Mouse (Mus musculus): ENCODE results near the gene Wwp2. TPM values are rescaled to one million over a fixed set of nuclear protein-coding genes. Genes with fewer than 3 reads are reported as not detected.

Gene Wwp2
- total RNA-seq, 1 experiment, result 49.2 TPM

- no peaks in the 10 kb centered on the region for H3K36me3 ChIP-seq (ENCODE audit: control insufficient read depth, insufficient read depth, low read length, poor library complexity, severe bottlenecking)
- H3K27ac ChIP-seq (ENCODE audit: insufficient read depth, low read depth, low read length, poor library complexity, severe bottlenecking), result no peak overlapping the region
- no peak for TF ChIP-seq HCFC1 (IDR thresholded peaks at IDR 0.05; ENCODE audit: borderline replicate concordance, insufficient read depth, low read length)
- no peak for TF ChIP-seq ZC3H11A (IDR thresholded peaks at IDR 0.05; ENCODE audit: borderline replicate concordance, low read depth, low read length)
- TF ChIP-seq ZNF384 (IDR thresholded peaks at IDR 0.05; ENCODE audit: low read depth, low read length), result no peak
- no peak for TF ChIP-seq CHD2 (IDR thresholded peaks at IDR 0.05; ENCODE audit: low read depth, low read length)
- no peak for TF ChIP-seq MAFK (IDR thresholded peaks at IDR 0.05; ENCODE audit: insufficient read depth, low read depth, low read length)
- in situ Hi-C loops (cut with MboI; ENCODE audit: low sequenced_read_pairs in 2 of 2, unreplicated experiment in 2 of 2), result loop anchor here in 1 of 2 experiments (10.0 kb wide), 1 partner anchor 126 kb away; no protein-coding TSS in a partner anchor
- no peak overlapping the region for H3K9ac ChIP-seq (ENCODE audit: insufficient read depth, low read depth, low read length, poor library complexity, severe bottlenecking)
- no peak for DNase-seq (ENCODE audit: low read depth, low spot score)
- no peaks in the 10 kb centered on the region for H3K4me1 ChIP-seq (ENCODE audit: control insufficient read depth in 2 of 2, insufficient read depth in 2 of 2, low read length in 2 of 2, poor library complexity in 1 of 2)
- no peak overlapping the region for H3K4me3 ChIP-seq (ENCODE audit: insufficient read depth in 1 of 2, low read depth in 1 of 2, low read length in 2 of 2, poor library complexity in 1 of 2, severe bottlenecking in 1 of 2)
- no peaks in the 10 kb centered on the region for H3K9me3 ChIP-seq (ENCODE audit: control insufficient read depth, insufficient read depth, low read depth, low read length)
These were observed 134.9 kb downstream of the Wwp2 start for GRCm38 (mm10) chr8:107571046-107571445.

DNA sequence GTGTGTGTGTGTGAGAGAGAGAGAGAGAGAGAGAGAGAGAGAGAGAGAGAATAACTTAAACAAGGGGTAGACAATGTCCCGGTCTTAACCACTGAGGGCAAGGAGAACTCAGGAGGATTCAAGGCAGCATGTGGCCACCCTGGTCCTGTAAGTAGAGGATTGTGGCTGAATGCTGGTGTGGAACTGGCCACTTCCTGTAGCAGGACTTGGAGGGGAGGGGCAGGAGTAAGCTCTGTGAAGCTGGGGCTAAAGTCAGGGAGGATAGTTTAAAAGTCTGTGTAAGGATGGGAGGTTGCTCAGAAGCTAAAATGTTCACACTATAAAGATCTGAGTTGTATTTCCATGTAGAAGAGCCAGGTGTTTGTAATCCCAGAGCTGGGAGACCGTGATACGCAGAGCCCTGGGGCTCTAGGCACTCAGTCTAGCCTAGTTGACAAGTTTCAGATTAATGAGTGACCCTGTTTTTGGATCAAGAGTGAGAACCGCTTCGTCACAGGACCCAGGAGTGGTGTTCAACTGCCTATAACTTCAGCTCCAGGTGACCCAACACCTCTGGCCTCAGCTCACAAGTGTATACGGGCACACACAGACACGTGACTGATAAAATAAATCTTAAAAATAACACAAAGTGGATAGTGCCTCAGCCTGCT is 135.4 kb downstream of the Wwp2 start:
- in situ Hi-C loops (cut with MboI; ENCODE audit: low sequenced_read_pairs in 2 of 2, unreplicated experiment in 2 of 2), result loop anchor here in 1 of 2 experiments (10.0 kb wide), 1 partner anchor 127 kb away; no protein-coding TSS in a partner anchor
- no peaks in the 10 kb centered on the region for H3K36me3 ChIP-seq (ENCODE audit: control insufficient read depth, insufficient read depth, low read length, poor library complexity, severe bottlenecking)
- H3K9ac ChIP-seq (ENCODE audit: insufficient read depth, low read depth, low read length, poor library complexity, severe bottlenecking), result no peak overlapping the region
- H3K4me1 ChIP-seq (ENCODE audit: control insufficient read depth in 2 of 2, insufficient read depth in 2 of 2, low read length in 2 of 2, poor library complexity in 1 of 2), result peaks cover 0 to 4% of the 10 kb centered on the region in 2 experiments; a peak in 1 of 4 replicates
- no peak overlapping the region for H3K4me3 ChIP-seq (ENCODE audit: insufficient read depth in 1 of 2, low read depth in 1 of 2, low read length in 2 of 2, poor library complexity in 1 of 2, severe bottlenecking in 1 of 2)
- TF ChIP-seq MAFK (IDR thresholded peaks at IDR 0.05; ENCODE audit: insufficient read depth, low read depth, low read length) (no peak), CHD2 (IDR thresholded peaks at IDR 0.05; ENCODE audit: low read depth, low read length) (no peak), HCFC1 (IDR thresholded peaks at IDR 0.05; ENCODE audit: borderline replicate concordance, insufficient read depth, low read length) (no peak), ZC3H11A (IDR thresholded peaks at IDR 0.05; ENCODE audit: borderline replicate concordance, low read depth, low read length) (no peak), ZNF384 (IDR thresholded peaks at IDR 0.05; ENCODE audit: low read depth, low read length) (no peak)
- H3K27ac ChIP-seq (ENCODE audit: insufficient read depth, low read depth, low read length, poor library complexity, severe bottlenecking), result no peak overlapping the region; the same call in 1 of the 2 replicates
- H3K9me3 ChIP-seq (ENCODE audit: control insufficient read depth, insufficient read depth, low read depth, low read length), result no peaks in the 10 kb centered on the region
- no peak for DNase-seq (ENCODE audit: low read depth, low spot score)

DNA sequence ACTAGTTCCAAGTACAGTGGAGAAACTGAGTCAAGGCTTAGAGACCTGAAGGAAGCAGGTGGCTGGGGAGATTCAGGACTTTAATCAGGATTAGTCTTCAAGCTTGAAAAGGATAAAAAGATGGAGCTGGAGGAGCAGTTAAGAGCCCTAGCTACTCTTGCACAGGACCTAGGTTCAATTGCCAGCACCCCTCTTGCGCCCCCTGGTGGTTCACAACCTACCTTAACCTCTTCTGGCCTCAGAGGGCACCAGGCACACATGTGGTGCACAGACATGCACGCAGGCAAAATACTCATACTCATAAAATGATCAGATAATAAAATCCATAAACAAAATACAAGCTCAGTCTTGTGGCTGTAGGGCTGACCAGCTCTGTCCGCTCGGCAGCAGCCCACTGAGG is 136.3 kb downstream of the Wwp2 start:
- Histone ChIP-seq H3K36me3 (ENCODE audit: control insufficient read depth, insufficient read depth, low read length, poor library complexity, severe bottlenecking) (no peaks in the 10 kb centered on the region), H3K27ac (ENCODE audit: insufficient read depth, low read depth, low read length, poor library complexity, severe bottlenecking) (no peak overlapping the region)

DNA sequence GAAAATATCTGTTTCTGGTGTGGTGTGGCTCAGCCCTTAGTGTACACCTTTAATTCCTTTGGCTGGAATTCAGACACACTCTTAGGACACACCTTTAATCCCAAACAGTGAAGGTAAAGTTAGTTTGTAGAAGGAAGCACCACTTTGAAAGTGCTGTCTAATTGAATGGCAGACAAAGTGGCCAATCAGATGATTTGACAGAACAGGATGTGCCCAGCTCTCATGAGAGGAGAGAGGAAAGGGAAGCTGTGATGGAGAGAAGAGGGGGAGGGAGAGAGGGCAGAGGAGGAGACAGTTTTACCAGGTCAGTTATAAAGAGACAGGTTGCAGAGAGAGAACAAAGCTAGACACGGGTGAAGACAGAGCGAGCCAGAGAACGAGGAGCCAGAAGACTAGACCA is 138.6 kb downstream of the Wwp2 start:
- Histone ChIP-seq H3K9ac (ENCODE audit: insufficient read depth, low read depth, low read length, poor library complexity, severe bottlenecking) (no peak overlapping the region; the same call in 1 of the 2 replicates), H3K4me1 (ENCODE audit: control insufficient read depth in 2 of 2, insufficient read depth in 2 of 2, low read length in 2 of 2, poor library complexity in 1 of 2) (peaks cover 0 to 5% of the 10 kb centered on the region in 2 experiments; a peak in 1 of 4 replicates), H3K36me3 (ENCODE audit: control insufficient read depth, insufficient read depth, low read length, poor library complexity, severe bottlenecking) (peaks cover 7% of the 10 kb centered on the region; the same call in 1 of the 2 replicates), H3K9me3 (ENCODE audit: control insufficient read depth, insufficient read depth, low read depth, low read length) (no peaks in the 10 kb centered on the region), H3K4me3 (ENCODE audit: insufficient read depth in 1 of 2, low read depth in 1 of 2, low read length in 2 of 2, poor library complexity in 1 of 2, severe bottlenecking in 1 of 2) (no peak overlapping the region), H3K27ac (ENCODE audit: insufficient read depth, low read depth, low read length, poor library complexity, severe bottlenecking) (peak overlapping the region; percentile 5; the same call in 1 of the 2 replicates)
- TF ChIP-seq ZC3H11A (IDR thresholded peaks at IDR 0.05; ENCODE audit: borderline replicate concordance, low read depth, low read length), result no peak
- DNase-seq (ENCODE audit: low read depth, low spot score), result no peak
- in situ Hi-C loops (cut with MboI; ENCODE audit: low sequenced_read_pairs in 2 of 2, unreplicated experiment in 2 of 2), result loop anchor here (5.0 to 10.0 kb wide), 2 partner anchors 122 to 130 kb away; no protein-coding TSS in a partner anchor

More for the DNA sequence above, 136.3 kb downstream of the Wwp2 start:
- in situ Hi-C loops (cut with MboI; ENCODE audit: low sequenced_read_pairs in 2 of 2, unreplicated experiment in 2 of 2), result loop anchor here in 1 of 2 experiments (10.0 kb wide), 1 partner anchor 128 kb away; no protein-coding TSS in a partner anchor
- H3K9me3 ChIP-seq (ENCODE audit: control insufficient read depth, insufficient read depth, low read depth, low read length), result no peaks in the 10 kb centered on the region
- no peak overlapping the region for H3K4me3 ChIP-seq (ENCODE audit: insufficient read depth in 1 of 2, low read depth in 1 of 2, low read length in 2 of 2, poor library complexity in 1 of 2, severe bottlenecking in 1 of 2)
- H3K9ac ChIP-seq (ENCODE audit: insufficient read depth, low read depth, low read length, poor library complexity, severe bottlenecking), result no peak overlapping the region
- TF ChIP-seq CHD2 (IDR thresholded peaks at IDR 0.05; ENCODE audit: low read depth, low read length), result no peak
- TF ChIP-seq MAFK (IDR thresholded peaks at IDR 0.05; ENCODE audit: insufficient read depth, low read depth, low read length), result no peak
- peak; percentile 74 for TF ChIP-seq ZC3H11A (IDR thresholded peaks at IDR 0.05; ENCODE audit: borderline replicate concordance, low read depth, low read length)
- TF ChIP-seq ZNF384 (IDR thresholded peaks at IDR 0.05; ENCODE audit: low read depth, low read length), result no peak
- peaks cover 0 to 4% of the 10 kb centered on the region in 2 experiments; a peak in 1 of 4 replicates for H3K4me1 ChIP-seq (ENCODE audit: control insufficient read depth in 2 of 2, insufficient read depth in 2 of 2, low read length in 2 of 2, poor library complexity in 1 of 2)
- DNase-seq (ENCODE audit: low read depth, low spot score), result peak; percentile 75

Measured in ES-E14 (cell line).